Mouse (Mus musculus): ENCODE measurements around the gene Otop3. TPM values are rescaled to one million over a fixed set of nuclear protein-coding genes. Genes with fewer than 3 reads are reported as not detected.

Otop3 gene
- polyA plus RNA-seq (2014; fragmentation: Illumina TruSeq; extraction: RNeasy Lipid Tissue Mini Kit (QIAGEN cat#74804); ENCODE audit: low read depth, low replicate concordance): not detected

DNA sequence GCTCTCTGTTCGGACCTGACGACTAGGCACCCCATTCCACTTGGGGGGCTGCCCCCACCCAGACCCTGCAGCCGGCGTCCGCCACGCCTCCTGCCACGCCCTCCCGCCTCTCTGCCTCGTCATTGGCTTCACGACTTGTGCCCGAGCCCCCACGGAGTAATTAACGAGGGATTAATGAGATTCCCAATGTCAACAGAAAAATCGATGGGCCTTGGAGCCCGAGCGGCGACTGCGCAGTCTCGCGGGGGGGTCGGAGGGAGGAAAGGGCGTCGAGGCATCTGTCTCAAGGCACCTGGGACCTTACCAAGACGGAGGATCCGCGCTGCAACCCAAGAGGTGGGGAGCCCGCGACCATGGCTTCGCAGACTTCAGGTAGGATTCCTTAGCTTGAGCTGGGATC, at the start of gene Otop3:
TSS of gene Otop3 (plus strand) at position 201 of the 400 bp plus-strand sequence.

GRCm38 (mm10) chr11:115297214-115297826, 37.2 kb upstream of the Otop3 start, which contains the start of gene Fads6:
Gene Fads6, minus strand, starts transcription at chr11:115297663.

DNA sequence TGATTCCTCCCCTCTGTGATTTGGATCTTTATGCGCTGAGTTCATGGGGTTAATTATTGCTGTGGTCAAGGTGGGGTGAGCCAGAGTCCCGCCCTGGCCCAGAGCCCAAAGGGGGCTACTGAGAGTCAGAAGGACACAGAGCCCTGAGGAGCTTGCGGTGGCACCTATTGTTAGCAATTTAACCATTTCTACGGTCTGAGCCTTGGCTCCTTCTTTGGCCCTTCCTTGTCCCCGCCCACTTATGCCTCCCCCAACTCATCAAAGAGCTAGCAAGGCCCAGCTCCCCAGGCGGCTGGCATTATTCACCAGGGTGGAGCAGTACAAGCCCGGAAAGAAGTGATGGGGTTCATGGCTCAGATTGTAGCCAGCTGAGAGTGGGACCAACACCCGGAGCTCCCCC, 27.7 kb upstream of the Otop3 start, which contains the start of gene Otop2:
TSS of gene Otop2 (plus strand) at position 301 of the 400 bp plus-strand sequence.

GRCm38 (mm10) chr11:115321906-115322693, 12.4 kb upstream of the Otop3 start, which contains the start of gene Ush1g:
Gene Ush1g, minus strand, starts transcription at chr11:115322041.

DNA sequence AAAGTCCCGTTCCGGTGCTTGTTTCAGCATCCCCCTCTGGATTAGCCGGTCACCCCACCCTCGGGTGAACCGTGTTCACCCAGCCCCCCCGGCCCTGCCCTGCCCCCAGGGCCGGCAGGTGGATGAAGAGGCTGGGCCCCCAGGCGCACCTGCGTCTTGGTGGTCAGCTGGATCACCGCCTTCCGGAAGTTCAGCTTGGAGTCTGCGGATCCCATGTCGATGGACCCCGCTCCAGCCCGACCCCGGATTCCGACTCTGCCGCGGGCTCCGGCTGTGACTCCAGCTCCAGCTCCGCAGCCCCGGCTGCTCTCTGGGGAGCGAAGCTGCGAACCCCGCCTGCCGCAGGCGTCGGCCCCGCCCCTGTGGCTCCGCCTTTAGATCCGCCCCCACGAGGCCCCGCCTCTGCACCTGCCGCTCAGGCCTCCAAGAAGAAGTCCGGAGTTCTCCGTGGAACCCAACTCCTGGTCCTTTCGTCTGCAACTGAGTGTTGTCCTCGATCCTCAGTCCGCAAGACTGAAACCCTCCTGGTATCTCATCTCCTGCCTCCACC, 32.9 kb downstream of the Otop3 start, which contains the start of gene Hid1:
TSS of gene Hid1 (minus strand) at position 362 of the 550 bp plus-strand sequence.

DNA sequence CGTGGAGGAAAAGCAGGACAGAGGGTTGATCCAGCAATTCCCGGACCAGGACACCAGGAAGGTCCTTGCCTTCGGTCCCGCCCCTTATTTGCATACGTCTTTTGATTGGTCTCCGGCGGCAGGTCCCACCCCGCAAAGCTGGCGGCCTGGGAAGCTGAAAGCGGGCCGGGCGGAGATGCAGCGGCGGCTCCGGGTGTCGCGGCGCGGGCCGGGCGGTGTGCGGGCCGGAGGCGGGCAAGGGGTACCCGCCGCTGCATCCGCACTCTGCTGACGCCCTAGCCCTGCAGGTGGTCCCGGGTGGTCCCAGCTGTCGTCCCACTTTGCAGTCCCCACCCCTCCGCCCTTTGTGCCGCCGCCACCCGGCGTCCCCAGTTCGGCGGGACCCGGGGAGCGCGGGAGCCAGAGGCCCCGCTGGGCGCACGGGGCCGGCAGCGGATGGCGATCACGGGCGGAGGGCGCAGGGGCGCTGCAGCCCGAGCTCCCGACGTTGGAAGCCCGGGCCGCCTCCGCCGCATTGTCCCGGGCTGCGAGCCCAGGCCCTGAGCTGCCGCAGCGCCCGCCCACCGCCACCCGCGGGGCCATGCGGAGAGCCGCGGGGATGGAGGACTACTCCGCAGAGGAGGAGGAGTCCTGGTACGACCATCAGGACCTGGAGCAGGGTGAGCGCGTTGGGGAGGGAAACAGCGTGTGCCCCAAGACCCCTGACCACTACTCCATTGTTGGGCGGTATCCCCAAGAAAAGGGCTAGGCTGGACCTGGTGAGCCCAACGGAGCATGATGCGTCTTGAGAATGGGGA, 47.4 kb downstream of the Otop3 start, which contains the start of gene Cdr2l:
TSS of gene Cdr2l (plus strand) at position 174 of the 797 bp plus-strand sequence.

Other genes with a start within 250 kb of the Otop3 start
- not detected for gene Rab37, start 243.3 kb upstream of the Otop3 start, polyA plus RNA-seq (2014; fragmentation: Illumina TruSeq; extraction: RNeasy Lipid Tissue Mini Kit (QIAGEN cat#74804); ENCODE audit: low read depth, low replicate concordance)
- gene Cd300lf, start 200.7 kb upstream of the Otop3 start, polyA plus RNA-seq (2014; fragmentation: Illumina TruSeq; extraction: RNeasy Lipid Tissue Mini Kit (QIAGEN cat#74804); ENCODE audit: low read depth, low replicate concordance): not detected
- 36.7 TPM for gene Slc9a3r1, start 171.4 kb upstream of the Otop3 start, polyA plus RNA-seq (2014; fragmentation: Illumina TruSeq; extraction: RNeasy Lipid Tissue Mini Kit (QIAGEN cat#74804); ENCODE audit: low read depth, low replicate concordance)
- 0.57 TPM for gene Tmem104, start 147.2 kb upstream of the Otop3 start, polyA plus RNA-seq (2014; fragmentation: Illumina TruSeq; extraction: RNeasy Lipid Tissue Mini Kit (QIAGEN cat#74804); ENCODE audit: low read depth, low replicate concordance)
- gene Nat9, start 146.9 kb upstream of the Otop3 start, polyA plus RNA-seq (2014; fragmentation: Illumina TruSeq; extraction: RNeasy Lipid Tissue Mini Kit (QIAGEN cat#74804); ENCODE audit: low read depth, low replicate concordance): 1.6 TPM
- gene Grin2c, start 67.5 kb upstream of the Otop3 start, polyA plus RNA-seq (2014; fragmentation: Illumina TruSeq; extraction: RNeasy Lipid Tissue Mini Kit (QIAGEN cat#74804); ENCODE audit: low read depth, low replicate concordance): not detected
- gene Fdxr, start 57.7 kb upstream of the Otop3 start, polyA plus RNA-seq (2014; fragmentation: Illumina TruSeq; extraction: RNeasy Lipid Tissue Mini Kit (QIAGEN cat#74804); ENCODE audit: low read depth, low replicate concordance): 2.1 TPM
- 9.9 TPM for gene Fads6, start 37.1 kb upstream of the Otop3 start, polyA plus RNA-seq (2014; fragmentation: Illumina TruSeq; extraction: RNeasy Lipid Tissue Mini Kit (QIAGEN cat#74804); ENCODE audit: low read depth, low replicate concordance)
- gene Otop2, start 27.6 kb upstream of the Otop3 start, polyA plus RNA-seq (2014; fragmentation: Illumina TruSeq; extraction: RNeasy Lipid Tissue Mini Kit (QIAGEN cat#74804); ENCODE audit: low read depth, low replicate concordance): not detected
- not detected for gene Ush1g, start 12.7 kb upstream of the Otop3 start, polyA plus RNA-seq (2014; fragmentation: Illumina TruSeq; extraction: RNeasy Lipid Tissue Mini Kit (QIAGEN cat#74804); ENCODE audit: low read depth, low replicate concordance)
- not detected for gene Hid1, start 33.0 kb downstream of the Otop3 start, polyA plus RNA-seq (2014; fragmentation: Illumina TruSeq; extraction: RNeasy Lipid Tissue Mini Kit (QIAGEN cat#74804); ENCODE audit: low read depth, low replicate concordance)
- 0.12 TPM for gene Cdr2l, start 47.2 kb downstream of the Otop3 start, polyA plus RNA-seq (2014; fragmentation: Illumina TruSeq; extraction: RNeasy Lipid Tissue Mini Kit (QIAGEN cat#74804); ENCODE audit: low read depth, low replicate concordance)
- 21.0 TPM for gene Mrpl58, start 69.0 kb downstream of the Otop3 start, polyA plus RNA-seq (2014; fragmentation: Illumina TruSeq; extraction: RNeasy Lipid Tissue Mini Kit (QIAGEN cat#74804); ENCODE audit: low read depth, low replicate concordance)
- gene Atp5h, start 85.2 kb downstream of the Otop3 start, polyA plus RNA-seq (2014; fragmentation: Illumina TruSeq; extraction: RNeasy Lipid Tissue Mini Kit (QIAGEN cat#74804); ENCODE audit: low read depth, low replicate concordance): 905 TPM
- 19.2 TPM for gene Kctd2, start 85.4 kb downstream of the Otop3 start, polyA plus RNA-seq (2014; fragmentation: Illumina TruSeq; extraction: RNeasy Lipid Tissue Mini Kit (QIAGEN cat#74804); ENCODE audit: low read depth, low replicate concordance)
- gene Trim80, start 105.8 kb downstream of the Otop3 start, polyA plus RNA-seq (2014; fragmentation: Illumina TruSeq; extraction: RNeasy Lipid Tissue Mini Kit (QIAGEN cat#74804); ENCODE audit: low read depth, low replicate concordance): not detected
- 15.7 TPM for gene Slc16a5, start 127.7 kb downstream of the Otop3 start, polyA plus RNA-seq (2014; fragmentation: Illumina TruSeq; extraction: RNeasy Lipid Tissue Mini Kit (QIAGEN cat#74804); ENCODE audit: low read depth, low replicate concordance)
- gene Armc7, start 140.9 kb downstream of the Otop3 start, polyA plus RNA-seq (2014; fragmentation: Illumina TruSeq; extraction: RNeasy Lipid Tissue Mini Kit (QIAGEN cat#74804); ENCODE audit: low read depth, low replicate concordance): 0.40 TPM
- 1.6 TPM for gene Nt5c, start 157.1 kb downstream of the Otop3 start, polyA plus RNA-seq (2014; fragmentation: Illumina TruSeq; extraction: RNeasy Lipid Tissue Mini Kit (QIAGEN cat#74804); ENCODE audit: low read depth, low replicate concordance)
- 5.1 TPM for gene Jpt1, start 179.7 kb downstream of the Otop3 start, polyA plus RNA-seq (2014; fragmentation: Illumina TruSeq; extraction: RNeasy Lipid Tissue Mini Kit (QIAGEN cat#74804); ENCODE audit: low read depth, low replicate concordance)
- gene Sumo2, start 201.5 kb downstream of the Otop3 start, polyA plus RNA-seq (2014; fragmentation: Illumina TruSeq; extraction: RNeasy Lipid Tissue Mini Kit (QIAGEN cat#74804); ENCODE audit: low read depth, low replicate concordance): 1,030 TPM
- gene Nup85, start 229.7 kb downstream of the Otop3 start, polyA plus RNA-seq (2014; fragmentation: Illumina TruSeq; extraction: RNeasy Lipid Tissue Mini Kit (QIAGEN cat#74804); ENCODE audit: low read depth, low replicate concordance): 17.7 TPM

All from kidney, adult 10 weeks (tissue).